Mouse (Mus musculus): ENCODE results near the gene Pik3cg. TPM values are rescaled to one million over a fixed set of nuclear protein-coding genes. Genes with fewer than 3 reads are reported as not detected.
A peak's percentile ranks its signal among the peaks of the same experiment; 100 is the strongest.

Gene Pik3cg
- polyA plus RNA-seq, 1 experiment, result 2.2 TPM

- TF ChIP-seq CTCF (IDR thresholded peaks at IDR 0.05; ENCODE audit: extremely low read depth, insufficient read depth, low read length) (no peak), POLR2A (IDR thresholded peaks at IDR 0.05; ENCODE audit: extremely low read depth, insufficient read depth, low read length) (no peak)
- no peaks in the 10 kb centered on the region for H3K4me1 ChIP-seq (ENCODE audit: control insufficient read depth, insufficient read depth, low read length)
Observed at GRCm38 (mm10) chr12:32163706-32164105, 44.8 kb downstream of the Pik3cg start.

GRCm38 (mm10) chr12:32158757-32159156 is 49.7 kb downstream of the Pik3cg start:
- Histone ChIP-seq H3K27ac (ENCODE audit: insufficient read depth, low read length) (no peak overlapping the region), H3K4me3 (ENCODE audit: insufficient read depth, low read length) (no peak overlapping the region), H3K4me1 (ENCODE audit: control insufficient read depth, insufficient read depth, low read length) (no peaks in the 10 kb centered on the region)
- TF ChIP-seq POLR2A (IDR thresholded peaks at IDR 0.05; ENCODE audit: extremely low read depth, insufficient read depth, low read length), result no peak
- TF ChIP-seq CTCF (IDR thresholded peaks at IDR 0.05; ENCODE audit: extremely low read depth, insufficient read depth, low read length), result no peak

More at GRCm38 (mm10) chr12:32163706-32164105, 44.8 kb downstream of the Pik3cg start:
- no peak overlapping the region for H3K27ac ChIP-seq (ENCODE audit: insufficient read depth, low read length)
- no peak overlapping the region for H3K4me3 ChIP-seq (ENCODE audit: insufficient read depth, low read length)

GRCm38 (mm10) chr12:32146606-32147005 is 61.9 kb downstream of the Pik3cg start:
- no peaks in the 10 kb centered on the region for H3K4me1 ChIP-seq (ENCODE audit: control insufficient read depth, insufficient read depth, low read length)
- H3K4me3 ChIP-seq (ENCODE audit: insufficient read depth, low read length), result no peak overlapping the region
- no peak overlapping the region for H3K27ac ChIP-seq (ENCODE audit: insufficient read depth, low read length)
- TF ChIP-seq POLR2A (IDR thresholded peaks at IDR 0.05; ENCODE audit: extremely low read depth, insufficient read depth, low read length) (no peak), CTCF (IDR thresholded peaks at IDR 0.05; ENCODE audit: extremely low read depth, insufficient read depth, low read length) (no peak)

GRCm38 (mm10) chr12:32145651-32146050 is 62.8 kb downstream of the Pik3cg start:
- no peak overlapping the region for H3K27ac ChIP-seq (ENCODE audit: insufficient read depth, low read length)
- H3K4me1 ChIP-seq (ENCODE audit: control insufficient read depth, insufficient read depth, low read length), result no peaks in the 10 kb centered on the region
- TF ChIP-seq CTCF (IDR thresholded peaks at IDR 0.05; ENCODE audit: extremely low read depth, insufficient read depth, low read length), result no peak
- no peak for TF ChIP-seq POLR2A (IDR thresholded peaks at IDR 0.05; ENCODE audit: extremely low read depth, insufficient read depth, low read length)
- no peak overlapping the region for H3K4me3 ChIP-seq (ENCODE audit: insufficient read depth, low read length)

GRCm38 (mm10) chr12:32144513-32144912 is 63.9 kb downstream of the Pik3cg start:
- TF ChIP-seq CTCF (IDR thresholded peaks at IDR 0.05; ENCODE audit: extremely low read depth, insufficient read depth, low read length) (peak; percentile 68), POLR2A (IDR thresholded peaks at IDR 0.05; ENCODE audit: extremely low read depth, insufficient read depth, low read length) (no peak)
- Histone ChIP-seq H3K27ac (ENCODE audit: insufficient read depth, low read length) (no peak overlapping the region), H3K4me1 (ENCODE audit: control insufficient read depth, insufficient read depth, low read length) (no peaks in the 10 kb centered on the region), H3K4me3 (ENCODE audit: insufficient read depth, low read length) (no peak overlapping the region)

- no peak for TF ChIP-seq CTCF (IDR thresholded peaks at IDR 0.05; ENCODE audit: extremely low read depth, insufficient read depth, low read length)
- TF ChIP-seq POLR2A (IDR thresholded peaks at IDR 0.05; ENCODE audit: extremely low read depth, insufficient read depth, low read length), result no peak
- Histone ChIP-seq H3K4me3 (ENCODE audit: insufficient read depth, low read length) (no peak overlapping the region), H3K4me1 (ENCODE audit: control insufficient read depth, insufficient read depth, low read length) (no peaks in the 10 kb centered on the region), H3K27ac (ENCODE audit: insufficient read depth, low read length) (no peak overlapping the region)
Observed at GRCm38 (mm10) chr12:32143782-32144181, 64.7 kb downstream of the Pik3cg start.

- Histone ChIP-seq H3K4me3 (ENCODE audit: insufficient read depth, low read length) (no peak overlapping the region), H3K4me1 (ENCODE audit: control insufficient read depth, insufficient read depth, low read length) (no peaks in the 10 kb centered on the region), H3K27ac (ENCODE audit: insufficient read depth, low read length) (no peak overlapping the region)
- no peak for TF ChIP-seq POLR2A (IDR thresholded peaks at IDR 0.05; ENCODE audit: extremely low read depth, insufficient read depth, low read length)
- TF ChIP-seq CTCF (IDR thresholded peaks at IDR 0.05; ENCODE audit: extremely low read depth, insufficient read depth, low read length), result no peak
Observed at GRCm38 (mm10) chr12:32143151-32143550, 65.3 kb downstream of the Pik3cg start.

- Histone ChIP-seq H3K4me3 (ENCODE audit: insufficient read depth, low read length) (no peak overlapping the region), H3K27ac (ENCODE audit: insufficient read depth, low read length) (no peak overlapping the region), H3K4me1 (ENCODE audit: control insufficient read depth, insufficient read depth, low read length) (no peaks in the 10 kb centered on the region)
- no peak for TF ChIP-seq CTCF (IDR thresholded peaks at IDR 0.05; ENCODE audit: extremely low read depth, insufficient read depth, low read length)
Observed at GRCm38 (mm10) chr12:32141766-32142165, 66.7 kb downstream of the Pik3cg start.

GRCm38 (mm10) chr12:32138831-32139230 is 69.6 kb downstream of the Pik3cg start:
- H3K27ac ChIP-seq (ENCODE audit: insufficient read depth, low read length), result no peak overlapping the region
- H3K4me1 ChIP-seq (ENCODE audit: control insufficient read depth, insufficient read depth, low read length), result no peaks in the 10 kb centered on the region
- no peak for TF ChIP-seq CTCF (IDR thresholded peaks at IDR 0.05; ENCODE audit: extremely low read depth, insufficient read depth, low read length)
- TF ChIP-seq POLR2A (IDR thresholded peaks at IDR 0.05; ENCODE audit: extremely low read depth, insufficient read depth, low read length), result no peak
- H3K4me3 ChIP-seq (ENCODE audit: insufficient read depth, low read length), result no peak overlapping the region

GRCm38 (mm10) chr12:32138362-32138761 is 70.1 kb downstream of the Pik3cg start:
- Histone ChIP-seq H3K4me1 (ENCODE audit: control insufficient read depth, insufficient read depth, low read length) (no peaks in the 10 kb centered on the region), H3K4me3 (ENCODE audit: insufficient read depth, low read length) (no peak overlapping the region), H3K27ac (ENCODE audit: insufficient read depth, low read length) (no peak overlapping the region)
- TF ChIP-seq CTCF (IDR thresholded peaks at IDR 0.05; ENCODE audit: extremely low read depth, insufficient read depth, low read length) (no peak), POLR2A (IDR thresholded peaks at IDR 0.05; ENCODE audit: extremely low read depth, insufficient read depth, low read length) (no peak)
